Mouse (Mus musculus): ENCODE data around the gene Lrguk. TPM values are rescaled to one million over a fixed set of nuclear protein-coding genes. Genes with fewer than 3 reads are reported as not detected.

The Lrguk gene
- total RNA-seq (2012; rRNA removed) (0.12 and 0.20 TPM in 2 replicates), polyA plus RNA-seq (2012; ENCODE audit: insufficient read depth in 1 of 2, insufficient read length in 2 of 2, low read depth in 1 of 2, low replicate concordance in 2 of 2, missing spikeins in 1 of 2) (1 to 10 TPM in 1 of 2 experiments, not detected in 1; 1.6 TPM)

DNA sequence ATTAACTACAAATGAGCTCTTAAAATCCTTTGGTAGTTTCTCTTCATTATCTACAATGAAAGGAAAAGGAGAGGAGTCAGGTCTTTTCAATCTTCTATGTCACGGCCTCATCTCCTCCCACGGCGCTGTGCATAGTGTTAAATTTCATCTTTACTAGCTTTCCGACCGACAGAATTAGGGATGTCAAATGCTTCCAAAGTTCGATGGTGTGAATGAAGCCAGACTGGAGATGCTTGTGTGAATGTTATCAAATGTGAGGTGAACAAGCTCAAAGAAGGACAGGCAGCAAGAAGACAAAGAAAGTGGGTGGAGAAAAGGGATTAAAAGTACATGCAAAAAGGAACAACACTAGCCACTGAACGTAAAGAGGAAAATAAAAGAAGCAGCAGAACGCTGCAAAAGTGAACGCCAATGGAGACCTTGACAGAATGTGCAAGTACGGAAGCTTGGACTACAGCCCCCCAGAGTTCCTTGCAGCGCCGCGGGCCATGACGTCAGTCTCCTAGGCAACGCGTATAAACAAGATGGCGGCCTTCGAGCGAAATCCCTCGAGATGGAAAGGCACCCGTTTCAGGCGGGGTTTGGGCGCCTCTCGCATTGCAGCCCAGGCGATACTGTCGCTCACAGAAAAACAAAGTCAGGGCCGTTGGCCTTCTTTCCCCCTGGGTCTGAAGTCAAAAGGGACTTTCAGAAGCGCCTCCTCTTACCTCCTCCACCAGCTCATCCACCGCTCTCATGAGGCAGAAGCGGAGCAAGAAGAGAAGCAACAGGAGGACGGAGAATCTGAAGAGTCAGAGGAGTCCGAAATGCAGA lies at the start of gene Lrguk:
Lrguk (plus strand) TSS at position 516 of the 813 bp plus-strand sequence.
- peak; percentile 95 for DNase-seq (ENCODE audit: low read depth, low spot score)
- peaks cover 4 to 6% of the 10 kb centered on the region in 2 experiments for H3K4me1 ChIP-seq (ENCODE audit: control insufficient read depth in 1 of 2, insufficient read depth in 2 of 2, low read length in 2 of 2)
- 0 out of 4 replicates have a peak, but pooled peaks cover 0 to 3% of the 10 kb centered on the region in 2 experiments for H3K27me3 ChIP-seq (ENCODE audit: control insufficient read depth in 1 of 2, insufficient read depth in 2 of 2, low read length in 2 of 2)
- H3K4me3 ChIP-seq (ENCODE audit: control insufficient read depth in 1 of 2, insufficient read depth in 1 of 2, low read depth in 2 of 2, low read length in 2 of 2): peak within 1 kb of the TSS; percentile 61 to 88
- H3K36me3 ChIP-seq (ENCODE audit: control insufficient read depth in 1 of 2, insufficient read depth in 2 of 2, low read length in 2 of 2): peaks cover 0 to 10% of the 10 kb centered on the region in 2 experiments; a peak in 2 of 4 replicates
- H3K9ac ChIP-seq (ENCODE audit: control insufficient read depth, low read depth, low read length, poor library complexity, severe bottlenecking): peak within 1 kb of the TSS; percentile 77
- peak within 1 kb of the TSS; percentile 31; the same call in 1 of the 2 replicates for H3K27ac ChIP-seq (ENCODE audit: control insufficient read depth, low read depth, low read length)
- H3K79me2 ChIP-seq (ENCODE audit: control insufficient read depth, insufficient read depth, low read length, poor library complexity): no peaks in the 10 kb centered on the region; the same call in 1 of the 2 replicates
- H3K9me3 ChIP-seq (replicated peaks; ENCODE audit: insufficient read depth, low read length): no peaks in the 10 kb centered on the region
- TF ChIP-seq MYC (IDR thresholded peaks at IDR 0.05; ENCODE audit: low read depth, low read length): no peak
- no peak for TF ChIP-seq ZC3H11A (IDR thresholded peaks at IDR 0.05; ENCODE audit: low read depth, low read length)
- no peak for TF ChIP-seq MEF2A (IDR thresholded peaks at IDR 0.05; ENCODE audit: extremely low read depth, insufficient replicate concordance, low read depth, low read length, poor library complexity, severe bottlenecking)
- TF ChIP-seq SMC3 (IDR thresholded peaks at IDR 0.05; ENCODE audit: low read depth, low read length): no peak
- TF ChIP-seq BHLHE40 (IDR thresholded peaks at IDR 0.05; ENCODE audit: borderline replicate concordance, low read depth, low read length): no peak
- no peak for TF ChIP-seq TAL1 (IDR thresholded peaks at IDR 0.05; ENCODE audit: low read length)
- no peak for TF ChIP-seq EP300 (IDR thresholded peaks at IDR 0.05; ENCODE audit: low read depth in 1 of 2, low read length in 2 of 2)
- TF ChIP-seq MYB (IDR thresholded peaks at IDR 0.05; ENCODE audit: low read depth, low read length): no peak
- no peak for TF ChIP-seq E2F4 (IDR thresholded peaks at IDR 0.05; ENCODE audit: borderline replicate concordance, low read depth, low read length)
- TF ChIP-seq POLR2A (IDR thresholded peaks at IDR 0.05; ENCODE audit: control insufficient read depth in 1 of 2, insufficient read depth in 1 of 2, low read depth in 1 of 2, low read length in 2 of 2, poor library complexity in 1 of 2): peak; percentile 3 to 70; a peak in 2 of 4 replicates
- peak; percentile 93; the same call in 1 of the 2 replicates for TF ChIP-seq MXI1 (IDR thresholded peaks at IDR 0.05; ENCODE audit: low read depth, low read length)
- TF ChIP-seq POLR2AphosphoS2 (IDR thresholded peaks at IDR 0.05; ENCODE audit: low read length): no peak
- TF ChIP-seq TCF12 (IDR thresholded peaks at IDR 0.05; ENCODE audit: low read depth, low read length): no peak
- TF ChIP-seq KAT2A (conservative IDR thresholded peaks at IDR 0.05; ENCODE audit: low read depth, low read length): no peak
- TF ChIP-seq GABPA (IDR thresholded peaks at IDR 0.05; ENCODE audit: low read depth, low read length): no peak
- no peak for TF ChIP-seq RCOR1 (IDR thresholded peaks at IDR 0.05; ENCODE audit: low read depth, low read length)
- no peak for TF ChIP-seq CTCF (IDR thresholded peaks at IDR 0.05 in 2 of 3, conservative IDR thresholded peaks at IDR 0.05 in 1 of 3; ENCODE audit: control insufficient read depth in 1 of 3, insufficient read depth in 1 of 3, low read depth in 2 of 3, low read length in 3 of 3, poor library complexity in 1 of 3, severe bottlenecking in 1 of 3)
- no peak for TF ChIP-seq RAD21 (IDR thresholded peaks at IDR 0.05; ENCODE audit: low read depth, low read length)
- no peak; the same call in 1 of the 2 replicates for TF ChIP-seq TBP (IDR thresholded peaks at IDR 0.05; ENCODE audit: low read depth, low read length)
- no peak for TF ChIP-seq POLR2AphosphoS5 (IDR thresholded peaks at IDR 0.05; ENCODE audit: borderline replicate concordance, low read depth, low read length)
- TF ChIP-seq MAZ (IDR thresholded peaks at IDR 0.05; ENCODE audit: low read depth, low read length): no peak
- no peak for TF ChIP-seq MAX (IDR thresholded peaks at IDR 0.05; ENCODE audit: low read length)
- TF ChIP-seq NRF1 (IDR thresholded peaks at IDR 0.05; ENCODE audit: insufficient read depth, low read depth, low read length, poor library complexity, severe bottlenecking): no peak
- peak; percentile 42 for TF ChIP-seq CHD2 (IDR thresholded peaks at IDR 0.05; ENCODE audit: low read length)
- TF ChIP-seq GATA1 (IDR thresholded peaks at IDR 0.05; ENCODE audit: low read depth, low read length): no peak
- no peak for TF ChIP-seq USF2 (IDR thresholded peaks at IDR 0.05; ENCODE audit: borderline replicate concordance in 1 of 2, insufficient read depth in 1 of 2, low read depth in 1 of 2, low read length in 2 of 2)
- TF ChIP-seq ELF1 (IDR thresholded peaks at IDR 0.05; ENCODE audit: low read depth, low read length): peak; percentile 81
- TF ChIP-seq ETS1 (IDR thresholded peaks at IDR 0.05; ENCODE audit: low read depth, low read length): no peak
- no peak for TF ChIP-seq USF1 (IDR thresholded peaks at IDR 0.05; ENCODE audit: low read depth, low read length)
- no peak for TF ChIP-seq MAFK (IDR thresholded peaks at IDR 0.05; ENCODE audit: borderline replicate concordance, low read depth, low read length)
- peak; percentile 48; the same call in 1 of the 2 replicates for TF ChIP-seq NELFE (IDR thresholded peaks at IDR 0.05; ENCODE audit: low read depth, low read length)
- no peak for TF ChIP-seq UBTF (IDR thresholded peaks at IDR 0.05; ENCODE audit: borderline replicate concordance, insufficient read depth, low read depth, low read length)
- TF ChIP-seq SIN3A (IDR thresholded peaks at IDR 0.05; ENCODE audit: low read length): peak; percentile 98
- TF ChIP-seq ZKSCAN1 (IDR thresholded peaks at IDR 0.05; ENCODE audit: low read depth, low read length): no peak
- peak; percentile 90 for TF ChIP-seq HCFC1 (IDR thresholded peaks at IDR 0.05; ENCODE audit: low read depth, low read length)
